In genomic region chr2:164441155-164441554, GRCm38 (mm10) we compare ENCODE assay signal across 8 mouse cellular contexts. TPM values are rescaled to one million over a fixed set of nuclear protein-coding genes. Genes with fewer than 3 reads are reported as not detected.
DNase-seq lines count a peak whose midpoint lies in the region; ATAC-seq lines count a peak whose summit lies in the region.
"Had no signal": no experiment of that assay in that cellular context is flagged by ENCODE, and none has a peak within 500 bp of the region (broad histone marks: within the 10 kb centered on the region; RNA-seq: fewer than 3 reads in every experiment).

No protein-coding gene starts in this region.

- H3K9ac ChIP-seq in liver, embryonic 12.5 days, result no peak overlapping the region
- H3K9ac ChIP-seq in stomach, embryonic 16.5 days (ENCODE audit: low read length), result peak overlapping the region; percentile 81

- no peaks in the 10 kb centered on the region for H3K36me3 ChIP-seq in liver, embryonic 12.5 days
- no peaks in the 10 kb centered on the region for H3K36me3 ChIP-seq in stomach, embryonic 16.5 days (ENCODE audit: control insufficient read depth, insufficient read depth, low read length)

- no peak overlapping the region for H3K27ac ChIP-seq in liver, embryonic 12.5 days
- peak overlapping the region; percentile 86 for H3K27ac ChIP-seq in stomach, embryonic 16.5 days (ENCODE audit: low read length)

- peak overlapping the region; percentile 56 for H3K4me3 ChIP-seq in liver, embryonic 12.5 days
- H3K4me3 ChIP-seq in stomach, embryonic 16.5 days (replicated peaks; ENCODE audit: low read length), result peak overlapping the region; percentile 70

- H3K4me2 ChIP-seq in liver, embryonic 12.5 days, result peak overlapping the region; percentile 57
- H3K4me2 ChIP-seq in stomach, embryonic 16.5 days (ENCODE audit: low read depth, low read length), result peak overlapping the region; percentile 60

- WGBS in liver, embryonic 12.5 days (ENCODE audit: insufficient replicate concordance), result 16% methylated on average over 8 of the region's 8 CpGs
- 39% methylated on average over 8 of the region's 8 CpGs for WGBS in stomach, embryonic 16.5 days

- H3K9me3 ChIP-seq in liver, embryonic 12.5 days (replicated peaks), result no peaks in the 10 kb centered on the region
- no peaks in the 10 kb centered on the region for H3K9me3 ChIP-seq in stomach, embryonic 16.5 days (replicated peaks; ENCODE audit: control insufficient read depth, low read length)

- peak; percentile 83 for DNase-seq in 3134 (ENCODE audit: extremely low read depth, insufficient read length, low spot score)
- peak; percentile 92 for DNase-seq in A20 (ENCODE audit: low read depth, low spot score)
- no peak for DNase-seq in layer of hippocampus, adult 9-10 months (ENCODE audit: low spot score)
- DNase-seq in Muller cell, postnatal 12 days (ENCODE audit: inconsistent ontology term), result no peak

- peak; percentile 85 to 92 for ATAC-seq in hematopoietic stem cell, adult 5-6 weeks (replicated peaks in 1 of 2; ENCODE audit: insufficient read depth in 1 of 2, low FRiP score in 2 of 2, low TSS enrichment in 1 of 2, low read depth in 1 of 2, poor library complexity in 2 of 2, severe bottlenecking in 2 of 2)
- no peak for ATAC-seq in liver, embryonic 12.5 days
- no peak for ATAC-seq in stomach, embryonic 16.5 days (ENCODE audit: insufficient read depth, low FRiP score)

- 0 out of 2 replicates have a peak, but pooled peaks cover 4% of the 10 kb centered on the region for H3K4me1 ChIP-seq in liver, embryonic 12.5 days
- H3K4me1 ChIP-seq in stomach, embryonic 16.5 days (ENCODE audit: control insufficient read depth, insufficient read depth, low read length), result peaks cover 51% of the 10 kb centered on the region

- H3K27me3 ChIP-seq in liver, embryonic 12.5 days (replicated peaks), result peaks cover 77% of the 10 kb centered on the region
- H3K27me3 ChIP-seq in stomach, embryonic 16.5 days (ENCODE audit: control insufficient read depth, insufficient read depth, low read length), result no peaks in the 10 kb centered on the region

RNA-seq across cellular contexts. Expression of gene Sdc4, which starts 2.5 kb away (rescaled TPM):
- total RNA-seq in hematopoietic stem cell, adult 5-6 weeks (2017), result 11.6 and 17.7 TPM in 2 replicates
- 31.3 and 31.8 TPM in 2 replicates for polyA plus RNA-seq in liver, embryonic 12.5 days (2016; fragmentation: Nextera tagmentation; extraction: Ambion mirVana)
- polyA plus RNA-seq in stomach, embryonic 16.5 days (2015; fragmentation: Nextera tagmentation; extraction: Ambion mirVana), result 150 and 173 TPM in 2 replicates

RNA-seq across cellular contexts. Expression of gene Sys1, which starts 15.6 kb away (rescaled TPM):
- total RNA-seq in hematopoietic stem cell, adult 5-6 weeks (2017), result 17.0 and 20.7 TPM in 2 replicates
- 36.1 and 37.9 TPM in 2 replicates for polyA plus RNA-seq in liver, embryonic 12.5 days (2016; fragmentation: Nextera tagmentation; extraction: Ambion mirVana)
- 48.1 and 49.4 TPM in 2 replicates for polyA plus RNA-seq in stomach, embryonic 16.5 days (2015; fragmentation: Nextera tagmentation; extraction: Ambion mirVana)

RNA-seq across cellular contexts. Expression of gene Gm20458, which starts 19.6 kb away (rescaled TPM):
- 1.7 TPM in 1 of 2 replicates, not detected in the other for total RNA-seq in hematopoietic stem cell, adult 5-6 weeks (2017)
- 4.7 and 5.2 TPM in 2 replicates for polyA plus RNA-seq in liver, embryonic 12.5 days (2016; fragmentation: Nextera tagmentation; extraction: Ambion mirVana)
- polyA plus RNA-seq in stomach, embryonic 16.5 days (2015; fragmentation: Nextera tagmentation; extraction: Ambion mirVana), result 17.2 and 19.2 TPM in 2 replicates

RNA-seq across cellular contexts. Expression of gene Trp53tg5, which starts 32.4 kb away (rescaled TPM):
- not detected in 2 replicates for total RNA-seq in hematopoietic stem cell, adult 5-6 weeks (2017)
- not detected in 2 replicates for polyA plus RNA-seq in liver, embryonic 12.5 days (2016; fragmentation: Nextera tagmentation; extraction: Ambion mirVana)
- polyA plus RNA-seq in stomach, embryonic 16.5 days (2015; fragmentation: Nextera tagmentation; extraction: Ambion mirVana), result not detected in 2 replicates
- total RNA-seq: heart, adult 18-20 months had no signal

RNA-seq across cellular contexts. Expression of gene Matn4, which starts 36.2 kb away (rescaled TPM):
- total RNA-seq in hematopoietic stem cell, adult 5-6 weeks (2017), result 0.31 TPM in 1 of 2 replicates, not detected in the other
- 0.28 and 0.41 TPM in 2 replicates for polyA plus RNA-seq in liver, embryonic 12.5 days (2016; fragmentation: Nextera tagmentation; extraction: Ambion mirVana)
- 6.4 and 8.9 TPM in 2 replicates for polyA plus RNA-seq in stomach, embryonic 16.5 days (2015; fragmentation: Nextera tagmentation; extraction: Ambion mirVana)

Comparison
In these comparisons a context has a peak if more than half of its experiments do, and no peak if none do; other contexts are left out.
1. DNase-seq: peak in 3134 (single experiment) and A20 (single experiment); none in layer of hippocampus, adult 9-10 months (single experiment) and Muller cell, postnatal 12 days (single experiment).
2. ATAC-seq: peak in hematopoietic stem cell, adult 5-6 weeks (2 of 2); none in liver, embryonic 12.5 days (single experiment) and stomach, embryonic 16.5 days (single experiment).